Mouse (Mus musculus) MEL (cell line): ENCODE data around the gene Kcna5.

Experiments
- E2F4 ChIP-seq: IDR thresholded peaks from 2 replicates; pipeline ENCODE4 v1.6.1; 2011; ENCODE audit warnings: low read depth, low read length, improper control_type of control experiment, borderline replicate concordance
- JUND ChIP-seq: IDR thresholded peaks from 2 replicates; pipeline ENCODE4 v1.6.1; 2011; ENCODE audit warnings: low read depth, mild to moderate bottlenecking, improper control_type of control experiment, low read length
- POLR2A ChIP-seq, 2 experiments: IDR thresholded peaks; 2 replicates each; pipeline ENCODE4 v1.6.1; 2011 to 2012; ENCODE audit warnings: low read length in 2 of 2, mild to moderate bottlenecking in 2 of 2, control low read depth in 1 of 2, improper control_type of control experiment in 1 of 2, low read depth in 1 of 2, moderate library complexity in 1 of 2; ENCODE audit not compliant: control insufficient read depth in 1 of 2, insufficient read depth in 1 of 2, poor library complexity in 1 of 2
- UBTF ChIP-seq: IDR thresholded peaks from 2 replicates; pipeline ENCODE4 v1.6.1; 2012; ENCODE audit warnings: low read depth, mild to moderate bottlenecking, inconsistent platforms, low read length, improper control_type of control experiment, moderate library complexity, borderline replicate concordance; ENCODE audit not compliant: insufficient read depth
- USF1 ChIP-seq: IDR thresholded peaks from 2 replicates; pipeline ENCODE4 v1.6.1; 2014; ENCODE audit warnings: low read depth, mild to moderate bottlenecking, inconsistent platforms, low read length, improper control_type of control experiment, moderate library complexity
- ZKSCAN1 ChIP-seq: IDR thresholded peaks from 2 replicates; pipeline ENCODE4 v1.6.1; 2012; ENCODE audit warnings: low read depth, mild to moderate bottlenecking, inconsistent platforms, low read length, improper control_type of control experiment, moderate library complexity

- TF ChIP-seq POLR2A (IDR thresholded peaks at IDR 0.05; ENCODE audit: control insufficient read depth in 1 of 2, insufficient read depth in 1 of 2, low read depth in 1 of 2, low read length in 2 of 2, poor library complexity in 1 of 2) = no peak
- TF ChIP-seq ZKSCAN1 = no peak
- no peak for TF ChIP-seq USF1
- no peak for TF ChIP-seq JUND
- TF ChIP-seq E2F4 = no peak
- no peak for TF ChIP-seq UBTF
Measured at GRCm38 (mm10) chr6:126531306-126531705, 3.9 kb downstream of the Kcna5 start.
